Mouse (Mus musculus) CH12.LX (cell line): Measurements from ENCODE around the gene Chsy1.

Source experiments
- CTCF ChIP-seq, 2 experiments: IDR thresholded peaks in 1 of 2; conservative IDR thresholded peaks in 1 of 2; 2 replicates each; pipeline ENCODE4 v1.5.1; 2011 to 2012; ENCODE audit warnings: low read depth in 2 of 2, low read length in 2 of 2, improper control_type of control experiment in 1 of 2, inconsistent platforms in 1 of 2, mild to moderate bottlenecking in 1 of 2, moderate library complexity in 1 of 2
- E2F4 ChIP-seq: IDR thresholded peaks from 2 replicates; pipeline ENCODE4 v1.6.1; 2011; ENCODE audit warnings: low read depth, low read length, improper control_type of control experiment; ENCODE audit not compliant: insufficient replicate concordance
- MAX ChIP-seq: IDR thresholded peaks from 2 replicates; pipeline ENCODE4 v1.6.1; 2011; ENCODE audit warnings: low read length, improper control_type of control experiment
- NELFE ChIP-seq: IDR thresholded peaks from 2 replicates; pipeline ENCODE4 v1.6.1; 2011; ENCODE audit warnings: low read depth, low read length, improper control_type of control experiment
- SMC3 ChIP-seq: IDR thresholded peaks from 2 replicates; pipeline ENCODE4 v1.6.1; 2011; ENCODE audit warnings: low read depth, low read length, improper control_type of control experiment
- TCF12 ChIP-seq: IDR thresholded peaks from 2 replicates; pipeline ENCODE4 v1.6.1; 2014; ENCODE audit warnings: low read depth, mild to moderate bottlenecking, inconsistent platforms, low read length, improper control_type of control experiment
- UBTF ChIP-seq: IDR thresholded peaks from 2 replicates; pipeline ENCODE4 v1.6.1; 2012; ENCODE audit warnings: low read depth, mild to moderate bottlenecking, inconsistent platforms, low read length, improper control_type of control experiment, moderate library complexity
- USF1 ChIP-seq: IDR thresholded peaks from 2 replicates; pipeline ENCODE4 v1.6.1; 2014; ENCODE audit warnings: low read depth, mild to moderate bottlenecking, inconsistent platforms, low read length, improper control_type of control experiment
- USF2 ChIP-seq: conservative IDR thresholded peaks from 2 replicates; pipeline ENCODE4 v1.6.1; 2011; ENCODE audit warnings: low read depth, low read length, improper control_type of control experiment
- ZNF384 ChIP-seq: IDR thresholded peaks from 2 replicates; pipeline ENCODE4 v1.6.1; 2012; ENCODE audit warnings: low read depth, low read length, improper control_type of control experiment, inconsistent platforms

- TF ChIP-seq ZNF384 (no peak), TCF12 (no peak), MAX (no peak), UBTF (no peak), USF2 (no peak), CTCF (conservative IDR thresholded peaks at IDR 0.05 in 1 of 2, IDR thresholded peaks at IDR 0.05 in 1 of 2; ENCODE audit: low read depth in 2 of 2, low read length in 2 of 2) (no peak), E2F4 (no peak), NELFE (no peak), SMC3 (no peak), USF1 (no peak)
Measured at GRCm38 (mm10) chr7:66087652-66088051, 21.7 kb upstream of the Chsy1 start.
